Mouse (Mus musculus) CH12.LX (cell line): ENCODE results near the gene Mcf2l.

Experiments
- CHD2 ChIP-seq: IDR thresholded peaks from 2 replicates; pipeline ENCODE4 v1.6.1; 2011; ENCODE audit warnings: low read length, improper control_type of control experiment
- CTCF ChIP-seq, 2 experiments: IDR thresholded peaks in 1 of 2; conservative IDR thresholded peaks in 1 of 2; 2 replicates each; pipeline ENCODE4 v1.5.1; 2011 to 2012; ENCODE audit warnings: low read depth in 2 of 2, low read length in 2 of 2, improper control_type of control experiment in 1 of 2, inconsistent platforms in 1 of 2, mild to moderate bottlenecking in 1 of 2, moderate library complexity in 1 of 2
- EP300 ChIP-seq: IDR thresholded peaks from 2 replicates; pipeline ENCODE4 v1.6.1; 2011; ENCODE audit warnings: low read length, improper control_type of control experiment
- HCFC1 ChIP-seq: IDR thresholded peaks from 2 replicates; pipeline ENCODE4 v1.6.1; 2012; ENCODE audit warnings: low read depth, mild to moderate bottlenecking, inconsistent platforms, low read length, improper control_type of control experiment
- MEF2A ChIP-seq: IDR thresholded peaks from 2 replicates; pipeline ENCODE4 v1.6.1; 2014; ENCODE audit warnings: low read depth, mild to moderate bottlenecking, inconsistent platforms, low read length, improper control_type of control experiment, borderline replicate concordance
- MXI1 ChIP-seq: IDR thresholded peaks from 2 replicates; pipeline ENCODE4 v1.6.1; 2011; ENCODE audit warnings: mild to moderate bottlenecking, low read depth, low read length, improper control_type of control experiment
- NRF1 ChIP-seq: IDR thresholded peaks from 2 replicates; pipeline ENCODE4 v1.6.1; 2014; ENCODE audit warnings: low read depth, mild to moderate bottlenecking, inconsistent platforms, low read length, improper control_type of control experiment, moderate library complexity
- POLR2AphosphoS2 ChIP-seq: IDR thresholded peaks from 2 replicates; pipeline ENCODE4 v1.6.1; 2011; ENCODE audit warnings: low read depth, low read length, improper control_type of control experiment
- RCOR1 ChIP-seq: conservative IDR thresholded peaks from 2 replicates; pipeline ENCODE4 v1.6.1; 2012; ENCODE audit warnings: low read depth, mild to moderate bottlenecking, inconsistent platforms, low read length, improper control_type of control experiment
- SIN3A ChIP-seq: IDR thresholded peaks from 2 replicates; pipeline ENCODE4 v1.6.1; 2012; ENCODE audit warnings: low read length, improper control_type of control experiment, inconsistent platforms
- TCF12 ChIP-seq: IDR thresholded peaks from 2 replicates; pipeline ENCODE4 v1.6.1; 2014; ENCODE audit warnings: low read depth, mild to moderate bottlenecking, inconsistent platforms, low read length, improper control_type of control experiment
- USF1 ChIP-seq: IDR thresholded peaks from 2 replicates; pipeline ENCODE4 v1.6.1; 2014; ENCODE audit warnings: low read depth, mild to moderate bottlenecking, inconsistent platforms, low read length, improper control_type of control experiment
- USF2 ChIP-seq: conservative IDR thresholded peaks from 2 replicates; pipeline ENCODE4 v1.6.1; 2011; ENCODE audit warnings: low read depth, low read length, improper control_type of control experiment
- ZKSCAN1 ChIP-seq: IDR thresholded peaks from 2 replicates; pipeline ENCODE4 v1.6.1; 2012; ENCODE audit warnings: low read depth, inconsistent platforms, low read length, improper control_type of control experiment, borderline replicate concordance

DNA sequence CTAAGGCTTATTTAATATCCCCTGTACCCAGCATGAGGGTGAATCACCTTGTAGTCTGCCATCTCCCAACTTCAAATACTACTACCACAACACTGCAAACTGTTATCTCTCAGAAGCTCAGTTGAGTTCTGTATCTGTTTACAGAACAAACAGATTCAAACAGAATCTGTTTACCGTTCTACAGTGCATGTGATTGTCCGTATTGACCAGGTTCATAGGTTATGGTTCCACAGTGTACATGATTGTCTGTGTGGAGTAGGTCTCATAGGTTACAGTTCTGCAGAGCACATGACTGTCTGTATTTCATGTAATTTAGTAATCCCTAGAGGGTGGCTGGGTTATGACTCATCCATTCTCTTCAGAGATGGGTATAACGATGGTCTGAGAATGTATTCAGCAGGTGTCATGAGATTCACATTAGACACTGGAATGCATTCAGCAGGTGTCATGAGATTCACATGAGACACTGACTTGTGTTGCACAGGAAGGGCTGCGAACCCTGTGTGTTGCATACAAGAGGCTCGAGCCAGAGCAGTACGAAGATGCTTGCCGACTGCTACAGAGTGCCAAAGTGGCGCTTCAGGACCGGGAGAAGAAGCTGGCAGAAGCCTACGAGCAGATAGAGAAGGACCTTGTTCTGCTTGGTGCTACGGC is 31.1 kb upstream of the Mcf2l start:
- TF ChIP-seq CHD2 (no peak), SIN3A (no peak), POLR2AphosphoS2 (no peak), USF2 (no peak), USF1 (no peak), RCOR1 (no peak), NRF1 (no peak), CTCF (conservative IDR thresholded peaks at IDR 0.05 in 1 of 2, IDR thresholded peaks at IDR 0.05 in 1 of 2; ENCODE audit: low read depth in 2 of 2, low read length in 2 of 2) (no peak), MEF2A (no peak), HCFC1 (no peak), MXI1 (no peak), ZKSCAN1 (no peak), EP300 (no peak), TCF12 (no peak)
